Mouse (Mus musculus): ENCODE data around the gene Srrm1. TPM values are rescaled to one million over a fixed set of nuclear protein-coding genes. Genes with fewer than 3 reads are reported as not detected.

The Srrm1 gene
- polyA plus RNA-seq, 1 experiment: 129 TPM

GRCm38 (mm10) chr4:135326046-135326445, 27.1 kb downstream of the Srrm1 start:
- H3K4me1 ChIP-seq (ENCODE audit: control insufficient read depth, insufficient read depth, low read length): no peaks in the 10 kb centered on the region
- no peak overlapping the region for H3K27ac ChIP-seq (ENCODE audit: insufficient read depth, low read depth, low read length)
- TF ChIP-seq CTCF (IDR thresholded peaks at IDR 0.05; ENCODE audit: low read depth, low read length) (no peak), POLR2A (IDR thresholded peaks at IDR 0.05; ENCODE audit: borderline replicate concordance, low read depth, low read length) (no peak)
- H3K4me3 ChIP-seq (ENCODE audit: insufficient read depth, low read length): no peak overlapping the region

GRCm38 (mm10) chr4:135323021-135323420, 30.1 kb downstream of the Srrm1 start:
- Histone ChIP-seq H3K27ac (ENCODE audit: insufficient read depth, low read depth, low read length) (no peak overlapping the region), H3K4me3 (ENCODE audit: insufficient read depth, low read length) (no peak overlapping the region), H3K4me1 (ENCODE audit: control insufficient read depth, insufficient read depth, low read length) (no peaks in the 10 kb centered on the region)
- TF ChIP-seq POLR2A (IDR thresholded peaks at IDR 0.05; ENCODE audit: borderline replicate concordance, low read depth, low read length) (no peak), CTCF (IDR thresholded peaks at IDR 0.05; ENCODE audit: low read depth, low read length) (no peak)

GRCm38 (mm10) chr4:135317966-135318365, 35.2 kb downstream of the Srrm1 start:
- Histone ChIP-seq H3K4me1 (ENCODE audit: control insufficient read depth, insufficient read depth, low read length) (peaks cover 20% of the 10 kb centered on the region), H3K4me3 (ENCODE audit: insufficient read depth, low read length) (no peak overlapping the region), H3K27ac (ENCODE audit: insufficient read depth, low read depth, low read length) (no peak overlapping the region)
- TF ChIP-seq CTCF (IDR thresholded peaks at IDR 0.05; ENCODE audit: low read depth, low read length) (peak; percentile 82), POLR2A (IDR thresholded peaks at IDR 0.05; ENCODE audit: borderline replicate concordance, low read depth, low read length) (no peak)

GRCm38 (mm10) chr4:135317539-135317938, 35.6 kb downstream of the Srrm1 start:
- Histone ChIP-seq H3K4me1 (ENCODE audit: control insufficient read depth, insufficient read depth, low read length) (peaks cover 24% of the 10 kb centered on the region), H3K4me3 (ENCODE audit: insufficient read depth, low read length) (no peak overlapping the region), H3K27ac (ENCODE audit: insufficient read depth, low read depth, low read length) (no peak overlapping the region)
- TF ChIP-seq CTCF (IDR thresholded peaks at IDR 0.05; ENCODE audit: low read depth, low read length) (no peak), POLR2A (IDR thresholded peaks at IDR 0.05; ENCODE audit: borderline replicate concordance, low read depth, low read length) (no peak)

- TF ChIP-seq POLR2A (IDR thresholded peaks at IDR 0.05; ENCODE audit: borderline replicate concordance, low read depth, low read length) (no peak), CTCF (IDR thresholded peaks at IDR 0.05; ENCODE audit: low read depth, low read length) (no peak)
- Histone ChIP-seq H3K27ac (ENCODE audit: insufficient read depth, low read depth, low read length) (peak overlapping the region; percentile 44; the same call in 1 of the 2 replicates), H3K4me3 (ENCODE audit: insufficient read depth, low read length) (no peak overlapping the region), H3K4me1 (ENCODE audit: control insufficient read depth, insufficient read depth, low read length) (peaks cover 27% of the 10 kb centered on the region)
Measured at GRCm38 (mm10) chr4:135315287-135315686, 37.8 kb downstream of the Srrm1 start.

GRCm38 (mm10) chr4:135314419-135314832, 38.7 kb downstream of the Srrm1 start:
- Histone ChIP-seq H3K27ac (ENCODE audit: insufficient read depth, low read depth, low read length) (peak overlapping the region; percentile 79), H3K4me3 (ENCODE audit: insufficient read depth, low read length) (peak overlapping the region; percentile 34), H3K4me1 (ENCODE audit: control insufficient read depth, insufficient read depth, low read length) (peaks cover 27% of the 10 kb centered on the region)
- TF ChIP-seq POLR2A (IDR thresholded peaks at IDR 0.05; ENCODE audit: borderline replicate concordance, low read depth, low read length): no peak
- no peak for TF ChIP-seq CTCF (IDR thresholded peaks at IDR 0.05; ENCODE audit: low read depth, low read length)

- Histone ChIP-seq H3K27ac (ENCODE audit: insufficient read depth, low read depth, low read length) (peak overlapping the region; percentile 79), H3K4me1 (ENCODE audit: control insufficient read depth, insufficient read depth, low read length) (peaks cover 27% of the 10 kb centered on the region), H3K4me3 (ENCODE audit: insufficient read depth, low read length) (peak overlapping the region; percentile 34)
- no peak for TF ChIP-seq CTCF (IDR thresholded peaks at IDR 0.05; ENCODE audit: low read depth, low read length)
- TF ChIP-seq POLR2A (IDR thresholded peaks at IDR 0.05; ENCODE audit: borderline replicate concordance, low read depth, low read length): no peak
Measured at GRCm38 (mm10) chr4:135313761-135314241, 39.3 kb downstream of the Srrm1 start.

GRCm38 (mm10) chr4:135313111-135313691, 39.9 kb downstream of the Srrm1 start:
- Histone ChIP-seq H3K4me3 (ENCODE audit: insufficient read depth, low read length) (no peak overlapping the region), H3K4me1 (ENCODE audit: control insufficient read depth, insufficient read depth, low read length) (peaks cover 27% of the 10 kb centered on the region), H3K27ac (ENCODE audit: insufficient read depth, low read depth, low read length) (peak overlapping the region; percentile 79)
- TF ChIP-seq CTCF (IDR thresholded peaks at IDR 0.05; ENCODE audit: low read depth, low read length) (no peak), POLR2A (IDR thresholded peaks at IDR 0.05; ENCODE audit: borderline replicate concordance, low read depth, low read length) (no peak)

- Histone ChIP-seq H3K4me1 (ENCODE audit: control insufficient read depth, insufficient read depth, low read length) (peaks cover 28% of the 10 kb centered on the region), H3K27ac (ENCODE audit: insufficient read depth, low read depth, low read length) (no peak overlapping the region), H3K4me3 (ENCODE audit: insufficient read depth, low read length) (no peak overlapping the region)
- no peak for TF ChIP-seq POLR2A (IDR thresholded peaks at IDR 0.05; ENCODE audit: borderline replicate concordance, low read depth, low read length)
- TF ChIP-seq CTCF (IDR thresholded peaks at IDR 0.05; ENCODE audit: low read depth, low read length): no peak
Measured at GRCm38 (mm10) chr4:135312706-135313105, 40.4 kb downstream of the Srrm1 start.

- H3K27ac ChIP-seq (ENCODE audit: insufficient read depth, low read depth, low read length): no peak overlapping the region
- peaks cover 38% of the 10 kb centered on the region for H3K4me1 ChIP-seq (ENCODE audit: control insufficient read depth, insufficient read depth, low read length)
- TF ChIP-seq POLR2A (IDR thresholded peaks at IDR 0.05; ENCODE audit: borderline replicate concordance, low read depth, low read length) (no peak), CTCF (IDR thresholded peaks at IDR 0.05; ENCODE audit: low read depth, low read length) (no peak)
- no peak overlapping the region for H3K4me3 ChIP-seq (ENCODE audit: insufficient read depth, low read length)
Measured at GRCm38 (mm10) chr4:135310371-135310770, 42.8 kb downstream of the Srrm1 start.

Measured in bone marrow macrophage, adult 2 months (primary cell).